Mouse (Mus musculus) neural tube, embryonic 15.5 days (tissue): ENCODE measurements around the gene Cpt1a. TPM values are rescaled to one million over a fixed set of nuclear protein-coding genes. Genes with fewer than 3 reads are reported as not detected.
A peak's percentile ranks its signal among the peaks of the same experiment; 100 is the strongest.

ENCODE experiments used
- ATAC-seq: fragments of 200-750 bp; cut with Nextera tagmentation; 2 replicates; pipeline ENCODE4 v1.8.0; 2017; ENCODE audit warnings: mild to moderate bottlenecking, moderate TSS enrichment, moderate library complexity; ENCODE audit not compliant: low FRiP score
- H3K27ac ChIP-seq: fragments of 300-500 bp; sonication (generic); replicated peaks from 2 replicates; pipeline ENCODE4 v1.5.1; 2015; ENCODE audit warnings: mild to moderate bottlenecking, inconsistent platforms
- H3K27me3 ChIP-seq: fragments of 300-500 bp; sonication (generic); replicated peaks from 2 replicates; pipeline ENCODE4 v1.6.1; 2015; ENCODE audit warnings: inconsistent platforms
- H3K36me3 ChIP-seq: fragments of 300-500 bp; sonication (generic); 2 replicates; pipeline ENCODE4 v1.6.1; 2015; ENCODE audit warnings: inconsistent platforms
- H3K4me1 ChIP-seq: fragments of 300-500 bp; sonication (generic); 2 replicates; pipeline ENCODE4 v1.6.1; 2015; ENCODE audit warnings: inconsistent platforms
- H3K4me2 ChIP-seq: fragments of 300-500 bp; sonication (generic); 2 replicates; pipeline ENCODE4 v1.6.1; 2015; ENCODE audit warnings: inconsistent platforms, mild to moderate bottlenecking, moderate library complexity
- H3K4me3 ChIP-seq: fragments of 300-500 bp; sonication (generic); replicated peaks from 2 replicates; pipeline ENCODE4 v1.5.1; 2015; ENCODE audit warnings: mild to moderate bottlenecking, inconsistent platforms
- H3K9ac ChIP-seq: fragments of 300-500 bp; sonication (generic); replicated peaks from 2 replicates; pipeline ENCODE4 v1.6.1; 2015; ENCODE audit warnings: mild to moderate bottlenecking, inconsistent platforms
- H3K9me3 ChIP-seq: fragments of 300-500 bp; sonication (generic); replicated peaks from 2 replicates; pipeline ENCODE4 v1.6.1; 2016; ENCODE audit warnings: inconsistent platforms
- WGBS: fragments of 180-500 bp; shearing (Covaris S2); methylation state at CpG from one replicate; pipeline ENCODE4 v1.1.7; 2015; ENCODE audit warnings: mixed read lengths; 5-methylcytosine and 5-hydroxymethylcytosine counted together
- polyA plus RNA-seq: library from polyadenylated mRNA; unstranded; fragments of >200 nt; fragmentation: Nextera tagmentation; extraction: Ambion mirVana; gene quantifications from 2 replicates; pipeline ENCODE4 v1.2.1, GENCODE M21; 2015

The Cpt1a gene
- polyA plus RNA-seq, 1 experiment from 2014 or later: 14.7 TPM

DNA sequence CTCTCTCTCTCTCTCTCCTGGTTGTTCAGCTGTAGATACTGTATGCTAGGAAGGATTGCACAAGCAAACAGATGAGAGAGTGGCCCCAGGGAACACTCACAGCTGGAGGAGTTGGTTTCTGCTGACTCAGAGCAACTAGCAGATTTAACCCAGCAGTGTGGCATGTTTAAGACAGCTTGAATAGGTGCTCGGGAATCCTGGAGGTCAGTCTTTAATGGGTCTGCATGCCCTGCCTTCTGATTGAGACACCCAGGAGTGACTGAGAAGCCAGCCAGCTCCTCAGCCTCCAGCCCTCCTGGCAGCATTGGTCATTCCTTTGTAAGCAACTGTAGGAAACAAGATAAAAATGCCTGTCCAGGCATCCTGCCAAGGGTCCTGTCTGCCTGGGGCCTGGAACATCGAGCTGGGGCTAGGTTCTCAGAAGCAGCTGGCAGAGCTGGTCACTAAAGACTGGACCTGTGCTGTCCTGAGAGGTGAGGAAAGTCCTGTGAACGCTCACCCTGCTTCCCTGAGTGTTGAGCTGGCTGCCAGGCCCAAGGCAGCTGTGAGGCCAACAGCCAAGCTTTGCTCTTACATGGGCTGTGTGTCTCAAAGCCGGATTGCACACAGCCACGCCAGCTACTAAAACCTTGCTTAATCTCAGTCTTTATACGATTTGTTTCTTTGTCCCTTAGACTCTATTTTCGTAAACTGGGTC lies 31.4 kb downstream of the Cpt1a start:
- 65% methylated on average over 7 of the region's 7 CpGs for WGBS
- peak overlapping the region; percentile 34; the same call in 1 of the 2 replicates for H3K27ac ChIP-seq
- no peak overlapping the region for H3K4me2 ChIP-seq
- H3K9ac ChIP-seq: no peak overlapping the region
- no peak for ATAC-seq
- no peaks in the 10 kb centered on the region for H3K27me3 ChIP-seq
- no peak overlapping the region for H3K4me3 ChIP-seq
- no peaks in the 10 kb centered on the region for H3K36me3 ChIP-seq
- no peaks in the 10 kb centered on the region for H3K9me3 ChIP-seq
- 0 out of 2 replicates have a peak, but pooled peaks cover 5% of the 10 kb centered on the region for H3K4me1 ChIP-seq

DNA sequence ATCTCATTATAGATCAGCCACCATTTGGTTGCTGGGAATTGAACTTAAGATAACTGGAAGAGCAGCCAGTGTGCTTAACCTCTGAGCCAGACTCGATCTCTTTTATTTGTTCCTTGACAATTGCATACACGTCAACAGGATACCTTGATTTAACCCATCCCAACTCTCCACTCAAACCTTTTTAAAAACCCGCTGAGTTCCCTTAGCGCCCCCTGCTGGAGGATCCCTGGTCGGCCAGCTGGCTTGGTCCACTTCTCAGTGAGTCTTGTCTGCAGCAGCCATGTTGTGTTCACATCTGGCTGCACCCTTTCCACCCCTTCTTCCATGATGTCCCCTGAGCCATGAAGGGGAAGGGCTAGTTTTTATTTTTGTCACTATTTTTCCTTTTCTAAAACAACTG lies 33.0 kb downstream of the Cpt1a start:
- WGBS: 70% methylated on average over 5 of the region's 5 CpGs
- no peak overlapping the region for H3K4me3 ChIP-seq

GRCm38 (mm10) chr19:3356516-3356915 lies 34.4 kb downstream of the Cpt1a start:
- Histone ChIP-seq H3K9ac (no peak overlapping the region), H3K9me3 (no peaks in the 10 kb centered on the region), H3K4me1 (0 out of 2 replicates have a peak, but pooled peaks cover 5% of the 10 kb centered on the region), H3K27ac (no peak overlapping the region), H3K36me3 (no peaks in the 10 kb centered on the region), H3K4me2 (no peak overlapping the region), H3K4me3 (no peak overlapping the region), H3K27me3 (no peaks in the 10 kb centered on the region)
- ATAC-seq: no peak
- WGBS: 73% methylated on average over 5 of the region's 5 CpGs

More for the DNA sequence above, 33.0 kb downstream of the Cpt1a start:
- Histone ChIP-seq H3K4me2 (no peak overlapping the region), H3K4me1 (0 out of 2 replicates have a peak, but pooled peaks cover 5% of the 10 kb centered on the region), H3K36me3 (no peaks in the 10 kb centered on the region), H3K9ac (no peak overlapping the region), H3K27ac (no peak overlapping the region), H3K27me3 (no peaks in the 10 kb centered on the region), H3K9me3 (no peaks in the 10 kb centered on the region)
- ATAC-seq: no peak

DNA sequence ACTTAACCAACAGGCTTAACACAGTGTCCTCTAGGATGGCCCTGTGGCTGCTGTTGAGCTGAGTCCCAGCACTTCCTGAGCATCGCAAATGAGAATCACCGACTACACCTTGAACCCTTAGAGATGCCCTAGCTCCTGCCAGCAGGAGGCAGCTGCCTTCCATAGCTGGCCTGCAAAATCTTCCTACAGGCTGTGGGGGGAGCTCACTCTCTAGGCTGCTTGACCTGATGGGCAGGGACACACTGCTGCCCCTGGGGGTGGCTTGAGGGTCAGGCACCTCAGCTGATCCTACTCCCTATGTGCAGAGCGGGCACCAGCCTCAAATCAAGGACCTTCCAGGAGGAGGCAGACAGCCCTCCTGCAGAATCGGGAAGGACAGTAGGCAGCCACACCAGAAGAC lies 35.5 kb downstream of the Cpt1a start:
- ATAC-seq: no peak
- 84% methylated on average over 4 of the region's 4 CpGs for WGBS
- H3K27ac ChIP-seq: no peak overlapping the region
- no peaks in the 10 kb centered on the region for H3K9me3 ChIP-seq
- no peak overlapping the region for H3K4me2 ChIP-seq
- H3K36me3 ChIP-seq: no peaks in the 10 kb centered on the region
- 0 out of 2 replicates have a peak, but pooled peaks cover 5% of the 10 kb centered on the region for H3K4me1 ChIP-seq
- no peak overlapping the region for H3K9ac ChIP-seq
- H3K27me3 ChIP-seq: no peaks in the 10 kb centered on the region
- no peak overlapping the region for H3K4me3 ChIP-seq

DNA sequence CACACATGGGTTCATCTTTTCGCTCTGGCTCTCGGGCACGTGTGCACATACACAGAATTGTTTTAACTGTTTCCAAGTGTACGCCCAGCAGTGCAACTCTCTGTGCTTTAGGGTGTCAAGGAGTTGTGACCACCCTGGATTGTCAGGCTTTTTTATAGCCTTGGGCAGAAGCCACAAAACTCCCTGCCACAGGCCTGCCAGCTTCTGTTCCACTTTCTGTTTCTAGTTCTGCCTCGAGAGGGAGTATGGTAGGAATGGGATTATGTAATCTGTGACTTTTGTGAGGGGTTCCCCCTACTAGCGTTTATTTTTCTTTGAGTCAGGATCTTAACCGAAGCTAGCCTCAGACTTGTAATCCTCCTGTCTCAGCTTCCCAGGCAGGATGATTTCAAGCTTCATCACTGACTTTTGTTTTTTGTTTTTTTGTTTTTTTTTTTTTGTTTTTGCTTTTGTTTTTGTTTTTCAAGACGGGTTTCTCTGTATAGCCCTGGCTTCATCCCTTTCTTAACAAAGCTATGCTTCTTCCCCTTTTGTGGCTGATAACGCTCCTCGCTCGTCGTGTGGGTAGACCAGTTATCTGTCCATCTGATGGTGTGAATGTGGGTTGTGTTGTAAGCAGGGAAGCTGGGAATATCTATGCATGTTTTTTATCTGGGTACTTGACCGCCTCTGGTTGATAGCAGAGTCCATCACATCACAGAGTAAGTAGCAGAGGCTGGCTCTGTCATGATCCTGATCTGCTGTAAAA lies 37.9 kb downstream of the Cpt1a start:
- no peak for ATAC-seq
- H3K4me2 ChIP-seq: no peak overlapping the region
- WGBS: 92% methylated on average over 13 of the region's 13 CpGs

DNA sequence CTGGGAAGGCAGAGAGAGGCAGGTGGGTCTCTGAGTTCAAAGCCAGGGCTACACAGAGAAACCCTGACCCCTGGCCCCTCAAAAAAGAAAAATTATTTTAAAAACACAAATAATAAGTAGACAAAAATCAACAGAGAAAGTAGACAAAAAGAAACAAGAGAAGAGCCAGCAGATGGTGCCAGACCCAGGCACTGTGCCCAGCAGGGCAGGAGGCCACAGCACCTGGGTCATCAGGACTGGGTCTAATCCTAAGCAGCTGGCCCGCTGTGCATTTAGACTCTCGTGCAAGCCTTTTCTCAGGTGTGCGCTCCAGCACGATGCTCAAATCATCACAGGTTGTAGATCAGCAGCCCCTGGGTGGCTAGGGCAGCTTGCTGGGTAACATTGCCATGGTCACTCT lies 41.4 kb downstream of the Cpt1a start:
- no peaks in the 10 kb centered on the region for H3K4me1 ChIP-seq
- H3K36me3 ChIP-seq: peaks cover 5% of the 10 kb centered on the region; the same call in 1 of the 2 replicates
- H3K4me3 ChIP-seq: no peak overlapping the region
- no peaks in the 10 kb centered on the region for H3K27me3 ChIP-seq
- no peak for ATAC-seq
- 84% methylated on average over 4 of the region's 4 CpGs for WGBS
- H3K9me3 ChIP-seq: no peaks in the 10 kb centered on the region
- no peak overlapping the region for H3K9ac ChIP-seq
- no peak overlapping the region for H3K27ac ChIP-seq
- H3K4me2 ChIP-seq: no peak overlapping the region

More for the DNA sequence above, 37.9 kb downstream of the Cpt1a start:
- Histone ChIP-seq H3K36me3 (peaks cover 5% of the 10 kb centered on the region; the same call in 1 of the 2 replicates), H3K9me3 (no peaks in the 10 kb centered on the region), H3K27ac (no peak overlapping the region), H3K4me3 (no peak overlapping the region), H3K9ac (no peak overlapping the region), H3K4me1 (no peaks in the 10 kb centered on the region), H3K27me3 (no peaks in the 10 kb centered on the region)

DNA sequence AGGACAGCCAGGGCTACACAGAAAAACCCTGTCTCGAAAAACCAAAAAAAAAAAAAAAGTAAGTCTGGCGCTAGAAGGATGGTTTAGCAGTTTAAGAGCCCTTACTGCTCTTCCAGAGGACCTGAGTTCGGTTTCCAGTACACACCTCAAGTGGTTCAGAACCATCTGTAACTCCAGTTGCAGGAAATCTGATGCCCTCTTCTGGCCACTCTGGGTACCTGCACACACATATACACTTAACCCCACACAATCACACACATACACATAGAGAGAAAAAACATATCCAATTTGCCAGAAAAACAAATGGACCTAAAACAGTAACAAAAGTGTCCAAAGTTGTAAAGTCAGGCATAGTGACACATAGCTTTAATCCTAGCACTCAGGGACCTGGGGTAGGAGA lies 43.0 kb downstream of the Cpt1a start:
- Histone ChIP-seq H3K27me3 (no peaks in the 10 kb centered on the region), H3K4me1 (no peaks in the 10 kb centered on the region), H3K9me3 (no peaks in the 10 kb centered on the region), H3K4me3 (no peak overlapping the region), H3K4me2 (no peak overlapping the region), H3K27ac (no peak overlapping the region), H3K9ac (no peak overlapping the region), H3K36me3 (peaks cover 5% of the 10 kb centered on the region; the same call in 1 of the 2 replicates)
- ATAC-seq: no peak
- 92% methylated on average over 3 of the region's 3 CpGs for WGBS

DNA sequence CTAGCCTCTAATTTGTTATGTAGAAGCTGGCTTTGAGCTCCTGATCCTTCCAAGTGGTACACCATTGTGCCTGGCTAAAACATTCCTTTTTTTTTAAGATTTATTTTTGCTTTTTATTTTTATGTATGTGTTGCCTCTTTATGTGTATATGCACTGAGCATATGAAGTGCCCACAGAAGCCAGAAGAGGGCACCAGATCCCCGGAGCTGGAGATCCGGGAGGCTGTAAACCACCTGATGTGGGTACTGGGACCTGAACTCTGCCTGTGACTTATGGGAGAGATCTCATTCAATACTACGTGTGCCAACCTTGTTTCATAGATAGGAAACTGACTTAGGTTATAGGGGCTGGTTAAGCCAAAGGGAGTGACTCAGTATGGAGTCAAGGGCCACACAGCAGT lies 46.1 kb downstream of the Cpt1a start:
- no peaks in the 10 kb centered on the region for H3K4me1 ChIP-seq
- H3K36me3 ChIP-seq: peaks cover 5% of the 10 kb centered on the region; the same call in 1 of the 2 replicates
- no peak overlapping the region for H3K4me3 ChIP-seq
- no peak overlapping the region for H3K9ac ChIP-seq
- H3K9me3 ChIP-seq: no peaks in the 10 kb centered on the region
- no peaks in the 10 kb centered on the region for H3K27me3 ChIP-seq
- H3K27ac ChIP-seq: no peak overlapping the region
- H3K4me2 ChIP-seq: no peak overlapping the region
- WGBS: 92% methylated on average over 3 of the region's 3 CpGs
- ATAC-seq: no peak

DNA sequence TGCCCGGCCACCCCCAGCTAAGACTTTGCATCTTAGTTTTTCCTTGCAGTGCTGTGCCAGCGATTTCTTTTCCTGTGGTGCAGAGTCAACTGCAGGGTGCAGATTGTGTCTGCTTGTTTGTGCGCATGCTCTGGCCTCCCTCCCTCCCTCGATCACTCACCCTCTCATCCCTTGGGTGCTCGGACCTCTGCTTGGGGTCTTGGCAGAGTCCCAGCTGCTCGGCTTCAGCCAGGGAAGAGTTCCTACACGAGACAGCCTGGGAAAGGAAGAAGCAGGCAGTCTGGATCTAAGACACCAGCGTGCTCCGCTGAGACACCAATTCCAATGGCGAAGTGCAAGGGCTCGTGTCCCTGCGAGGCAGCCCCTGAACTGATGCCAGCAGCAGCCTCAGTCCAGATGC lies 51.2 kb downstream of the Cpt1a start:
- Histone ChIP-seq H3K4me1 (no peaks in the 10 kb centered on the region), H3K4me2 (0 out of 2 replicates have a peak overlapping the region, but pooled peaks have one; percentile 11), H3K9me3 (no peaks in the 10 kb centered on the region), H3K9ac (no peak overlapping the region), H3K27ac (no peak overlapping the region), H3K4me3 (no peak overlapping the region), H3K27me3 (no peaks in the 10 kb centered on the region), H3K36me3 (no peaks in the 10 kb centered on the region)
- WGBS: 65% methylated on average over 12 of the region's 12 CpGs
- ATAC-seq: no peak

DNA sequence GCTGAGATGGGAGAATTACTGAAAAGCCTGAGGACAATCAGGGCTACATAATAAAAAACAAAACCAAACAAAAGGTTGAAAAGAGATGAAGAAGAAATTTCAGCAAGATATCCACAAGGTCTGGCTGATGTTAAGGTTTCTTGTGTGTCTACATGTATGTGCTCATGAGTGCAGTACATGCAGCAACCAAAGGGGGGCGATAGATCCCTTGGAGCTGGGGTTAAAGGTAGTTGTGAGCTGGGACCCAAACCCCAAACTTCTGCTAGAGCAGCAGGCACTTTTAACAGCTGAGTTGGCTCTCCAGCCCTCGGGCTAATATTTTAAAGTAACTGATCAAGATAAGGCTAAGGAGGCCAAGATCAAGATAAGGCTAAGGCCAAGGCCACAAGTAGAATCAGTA lies 51.9 kb downstream of the Cpt1a start:
- Histone ChIP-seq H3K27me3 (no peaks in the 10 kb centered on the region), H3K9me3 (no peaks in the 10 kb centered on the region), H3K9ac (no peak overlapping the region), H3K4me3 (no peak overlapping the region), H3K36me3 (no peaks in the 10 kb centered on the region), H3K27ac (no peak overlapping the region), H3K4me2 (no peak overlapping the region), H3K4me1 (no peaks in the 10 kb centered on the region)
- no peak for ATAC-seq
- WGBS: 61% methylated on average over 2 of the region's 2 CpGs

DNA sequence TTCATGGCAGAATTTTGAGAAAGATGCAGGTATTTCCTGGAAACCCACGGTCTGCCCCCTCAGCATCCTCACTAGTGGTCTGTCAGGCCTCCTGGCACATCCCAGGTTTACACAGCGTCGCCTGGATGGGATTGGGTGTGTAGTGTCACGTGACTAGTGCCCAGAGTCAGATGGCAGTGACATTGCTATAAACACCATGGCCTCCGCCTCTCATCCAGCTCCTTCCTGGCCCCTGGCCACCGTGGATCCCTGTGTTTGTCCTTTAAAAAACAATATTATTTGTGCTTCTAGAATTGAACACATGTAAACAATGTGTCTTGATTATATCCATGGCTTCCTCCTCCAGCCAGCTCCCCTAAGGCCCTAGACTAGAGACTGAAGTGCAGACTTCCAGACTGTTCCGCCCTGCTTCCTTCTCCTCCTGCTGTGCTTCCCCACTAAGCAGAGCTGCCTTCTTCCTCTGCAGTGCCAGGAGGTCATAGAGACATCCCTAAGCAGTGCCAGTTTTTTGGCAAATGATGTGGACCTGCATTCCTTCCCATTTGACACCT lies 53.9 kb downstream of the Cpt1a start:
- Histone ChIP-seq H3K4me1 (no peaks in the 10 kb centered on the region), H3K9ac (no peak overlapping the region), H3K9me3 (no peaks in the 10 kb centered on the region), H3K27ac (no peak overlapping the region), H3K4me2 (no peak overlapping the region), H3K27me3 (no peaks in the 10 kb centered on the region), H3K4me3 (no peak overlapping the region), H3K36me3 (no peaks in the 10 kb centered on the region)
- 72% methylated on average over 7 of the region's 7 CpGs for WGBS
- no peak for ATAC-seq
